Mouse (Mus musculus) lung, postnatal 0 days (tissue): ENCODE measurements around the gene Gipc3.

Experiments
- CTCF ChIP-seq: IDR thresholded peaks from 2 replicates; pipeline ENCODE4 v1.5.1; 2016; ENCODE audit warnings: antibody characterized with exemption, mild to moderate bottlenecking
- EP300 ChIP-seq: IDR thresholded peaks from 2 replicates; pipeline ENCODE4 v1.6.1; 2016; ENCODE audit warnings: antibody characterized with exemption, mild to moderate bottlenecking, control low read depth

DNA sequence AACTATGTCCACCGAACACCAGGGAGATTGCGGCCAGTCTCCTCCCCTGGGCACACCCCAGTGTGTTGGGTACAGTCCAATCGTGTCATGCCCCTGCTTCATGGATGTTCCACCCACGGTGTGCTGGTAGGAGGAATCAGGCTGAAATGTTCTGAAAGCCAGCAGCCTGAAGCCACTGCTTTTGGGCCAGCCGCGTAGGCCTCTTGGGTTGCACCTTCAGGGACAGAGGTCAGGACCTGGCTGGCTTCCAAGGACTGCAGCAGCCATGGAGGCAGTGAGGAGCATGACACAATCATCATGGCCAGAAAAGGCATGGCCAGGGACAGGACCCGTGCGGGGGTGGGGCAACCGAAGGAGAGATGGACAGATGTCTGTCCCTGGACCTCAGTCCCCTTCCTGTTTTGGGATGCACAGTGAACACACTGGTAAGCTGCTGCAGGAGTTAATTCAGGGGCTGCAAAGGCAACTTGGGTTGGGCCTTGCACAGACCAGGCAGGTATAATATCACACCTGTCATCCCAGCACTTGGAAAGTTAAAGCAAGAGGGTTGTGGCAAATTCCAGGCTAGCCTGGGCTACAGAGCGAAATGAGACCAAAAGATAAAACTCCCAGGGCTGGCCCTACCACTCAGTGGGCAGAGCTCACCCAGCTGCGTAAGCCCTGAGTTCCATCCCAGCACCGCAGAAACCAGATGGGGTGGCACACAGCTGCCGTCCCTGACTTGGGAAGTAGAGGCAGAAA is 24.3 kb downstream of the Gipc3 start:
- TF ChIP-seq CTCF, result no peak
- no peak for TF ChIP-seq EP300
